Mouse (Mus musculus) heart, postnatal 0 days (tissue): ENCODE results near the gene Atic. TPM values are rescaled to one million over a fixed set of nuclear protein-coding genes. Genes with fewer than 3 reads are reported as not detected.

ENCODE experiments used
- ATAC-seq: fragments of 200-750 bp; cut with Nextera tagmentation; 2 replicates; pipeline ENCODE4 v1.8.0; 2017; ENCODE audit warnings: low read depth, moderate number of reproducible peaks, moderate library complexity; ENCODE audit not compliant: insufficient read depth
- DNase-seq: peaks from one replicate; pipeline ENCODE4 v3.0.0-alpha.2; 2016; ENCODE audit warnings: low spot score
- H3K27ac ChIP-seq: fragments of 300-500 bp; sonication (generic); 2 replicates; pipeline ENCODE4 v1.5.1; 2014; ENCODE audit warnings: low read depth, mild to moderate bottlenecking
- H3K27me3 ChIP-seq: fragments of 300-500 bp; sonication (generic); 2 replicates; pipeline ENCODE4 v1.6.1; 2014; ENCODE audit warnings: low read length, mixed read lengths; ENCODE audit not compliant: control insufficient read depth, insufficient read depth
- H3K36me3 ChIP-seq: fragments of 300-500 bp; sonication (generic); replicated peaks from 2 replicates; pipeline ENCODE4 v1.6.1; 2014; ENCODE audit warnings: low read length, mixed read lengths; ENCODE audit not compliant: control insufficient read depth, insufficient read depth
- H3K4me1 ChIP-seq: fragments of 300-500 bp; sonication (generic); 2 replicates; pipeline ENCODE4 v1.6.1; 2014; ENCODE audit warnings: antibody characterized with exemption; ENCODE audit not compliant: control insufficient read depth, insufficient read depth
- H3K4me2 ChIP-seq: fragments of 300-500 bp; sonication (generic); 2 replicates; pipeline ENCODE4 v1.6.1; 2014; ENCODE audit warnings: low read depth, mild to moderate bottlenecking, low read length, moderate library complexity
- H3K4me3 ChIP-seq: fragments of 300-500 bp; sonication (generic); 2 replicates; pipeline ENCODE4 v1.5.1; 2014; ENCODE audit warnings: low read depth, low read length
- H3K9ac ChIP-seq: fragments of 300-500 bp; sonication (generic); replicated peaks from 2 replicates; pipeline ENCODE4 v1.6.1; 2014; ENCODE audit warnings: low read depth, low read length, mixed read lengths
- H3K9me3 ChIP-seq: fragments of 300-500 bp; sonication (generic); replicated peaks from 2 replicates; pipeline ENCODE4 v1.6.1; 2016; ENCODE audit warnings: low read length; ENCODE audit not compliant: control insufficient read depth
- CTCF ChIP-seq: IDR thresholded peaks from 2 replicates; pipeline ENCODE4 v1.5.1; 2016; ENCODE audit warnings: antibody characterized with exemption, control low read depth, low read depth
- EP300 ChIP-seq: IDR thresholded peaks from 2 replicates; pipeline ENCODE4 v1.6.1; 2016; ENCODE audit warnings: antibody characterized with exemption, low read depth
- WGBS: fragments of 180-500 bp; shearing (Covaris S2); extraction: QIAGEN DNeasy Blood & Tissue Kit; methylation state at CpG from one replicate; pipeline ENCODE4 v1.1.7; 2014; 5-methylcytosine and 5-hydroxymethylcytosine counted together
- polyA plus RNA-seq: library from polyadenylated mRNA; unstranded; fragments of >200 nt; fragmentation: Nextera tagmentation; extraction: Ambion mirVana; gene quantifications from 2 replicates; pipeline ENCODE4 v1.2.1, GENCODE M21; 2015
- total RNA-seq: library from RNA; depleted of rRNA; stranded (reverse); fragments of >200 nt; gene quantifications from 2 replicates; pipeline ENCODE4 v1.2.3, GENCODE M21; 2014; ENCODE audit warnings: low replicate concordance

Atic gene
- total and polyA plus RNA-seq, 2 experiments from 2014 or later: 23.3 to 29.5 TPM

GRCm38 (mm10) chr1:71583302-71583701, 26.4 kb downstream of the Atic start:
- no peak overlapping the region for H3K9ac ChIP-seq
- H3K4me3 ChIP-seq: no peak overlapping the region
- H3K27me3 ChIP-seq: no peaks in the 10 kb centered on the region
- ATAC-seq (no peak), DNase-seq (no peak)
- H3K27ac ChIP-seq: no peak overlapping the region
- TF ChIP-seq EP300 (no peak), CTCF (no peak)
- H3K4me2 ChIP-seq: no peak overlapping the region
- peaks cover 40% of the 10 kb centered on the region for H3K36me3 ChIP-seq
- no peaks in the 10 kb centered on the region for H3K4me1 ChIP-seq
- WGBS: 92% methylated on average over 8 of the region's 8 CpGs
- H3K9me3 ChIP-seq: no peaks in the 10 kb centered on the region

GRCm38 (mm10) chr1:71583900-71584299, 26.9 kb downstream of the Atic start:
- H3K27ac ChIP-seq: no peak overlapping the region
- no peaks in the 10 kb centered on the region for H3K4me1 ChIP-seq
- H3K9ac ChIP-seq: no peak overlapping the region
- ATAC-seq (no peak), DNase-seq (no peak)
- TF ChIP-seq EP300 (no peak), CTCF (no peak)
- no peaks in the 10 kb centered on the region for H3K9me3 ChIP-seq
- peaks cover 39% of the 10 kb centered on the region for H3K36me3 ChIP-seq
- no peak overlapping the region for H3K4me3 ChIP-seq
- no peaks in the 10 kb centered on the region for H3K27me3 ChIP-seq
- 77% methylated on average over 7 of the region's 7 CpGs for WGBS
- no peak overlapping the region for H3K4me2 ChIP-seq

- no peaks in the 10 kb centered on the region for H3K9me3 ChIP-seq
- DNase-seq: no peak
- TF ChIP-seq CTCF: no peak
- no peak for TF ChIP-seq EP300
- no peak overlapping the region for H3K9ac ChIP-seq
- H3K4me1 ChIP-seq: no peaks in the 10 kb centered on the region
- no peak overlapping the region for H3K4me2 ChIP-seq
- peaks cover 55% of the 10 kb centered on the region for H3K36me3 ChIP-seq
- WGBS: 88% methylated on average over 7 of the region's 7 CpGs
- no peak overlapping the region for H3K27ac ChIP-seq
- no peak overlapping the region for H3K4me3 ChIP-seq
- no peaks in the 10 kb centered on the region for H3K27me3 ChIP-seq
- ATAC-seq: no peak
Measured at GRCm38 (mm10) chr1:71586658-71587057, 29.7 kb downstream of the Atic start.

GRCm38 (mm10) chr1:71590038-71590437, 33.1 kb downstream of the Atic start:
- Histone ChIP-seq H3K27ac (no peak overlapping the region), H3K9ac (no peak overlapping the region), H3K36me3 (peaks cover 73% of the 10 kb centered on the region), H3K9me3 (no peaks in the 10 kb centered on the region), H3K4me3 (no peak overlapping the region), H3K4me1 (no peaks in the 10 kb centered on the region), H3K4me2 (no peak overlapping the region), H3K27me3 (no peaks in the 10 kb centered on the region)
- WGBS: 91% methylated on average over 11 of the region's 11 CpGs
- DNase-seq: no peak
- ATAC-seq: no peak
- TF ChIP-seq CTCF: no peak
- no peak for TF ChIP-seq EP300

GRCm38 (mm10) chr1:71593184-71593583, 36.2 kb downstream of the Atic start:
- WGBS: 90% methylated on average over 9 of the region's 9 CpGs
- H3K27ac ChIP-seq: no peak overlapping the region
- peaks cover 65% of the 10 kb centered on the region for H3K36me3 ChIP-seq
- H3K4me3 ChIP-seq: no peak overlapping the region
- H3K4me2 ChIP-seq: no peak overlapping the region
- DNase-seq (no peak), ATAC-seq (no peak)
- H3K4me1 ChIP-seq: no peaks in the 10 kb centered on the region
- H3K9me3 ChIP-seq: no peaks in the 10 kb centered on the region
- H3K27me3 ChIP-seq: no peaks in the 10 kb centered on the region
- no peak overlapping the region for H3K9ac ChIP-seq
- TF ChIP-seq EP300 (no peak), CTCF (no peak)

GRCm38 (mm10) chr1:71594268-71594667, 37.3 kb downstream of the Atic start:
- Histone ChIP-seq H3K36me3 (peaks cover 58% of the 10 kb centered on the region), H3K9me3 (no peaks in the 10 kb centered on the region), H3K4me3 (no peak overlapping the region), H3K4me2 (no peak overlapping the region), H3K4me1 (no peaks in the 10 kb centered on the region), H3K27me3 (no peaks in the 10 kb centered on the region), H3K27ac (no peak overlapping the region), H3K9ac (no peak overlapping the region)
- ATAC-seq (no peak), DNase-seq (no peak)
- WGBS: 77% methylated on average over 2 of the region's 2 CpGs
- TF ChIP-seq CTCF (no peak), EP300 (no peak)
